Mouse (Mus musculus) layer of hippocampus, adult 11-12 months (tissue): Measurements from ENCODE around the gene Nrip1.

Source experiments
- DNase-seq: peaks from one replicate; pipeline ENCODE4 v3.0.0; 2022; ENCODE audit warnings: low spot score

The Nrip1 gene

DNA sequence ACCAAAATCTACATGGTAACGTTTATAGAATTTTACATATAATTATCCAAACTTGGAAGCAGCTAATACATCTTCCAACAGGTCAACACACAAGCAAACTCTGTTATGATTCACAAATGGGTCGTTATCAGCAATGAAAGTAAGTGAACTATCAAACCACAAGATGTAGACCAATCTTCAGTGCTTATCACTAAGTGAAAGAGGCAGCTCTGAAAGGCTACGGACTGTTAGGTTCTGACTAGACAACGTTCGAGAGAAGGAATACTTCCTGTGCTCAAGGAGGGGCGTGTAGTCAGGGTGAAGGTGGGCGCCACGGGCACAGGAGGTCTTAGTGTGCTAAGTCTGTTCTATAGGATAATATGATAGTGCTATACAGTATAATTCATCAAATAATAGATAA is 93.3 kb downstream of the Nrip1 start:
- no peak for DNase-seq

GRCm38 (mm10) chr16:76276271-76276670 is 97.4 kb downstream of the Nrip1 start:
- no peak for DNase-seq

GRCm38 (mm10) chr16:76275584-76275983 is 98.0 kb downstream of the Nrip1 start:
- DNase-seq = no peak

GRCm38 (mm10) chr16:76275166-76275565 is 98.5 kb downstream of the Nrip1 start:
- no peak for DNase-seq

GRCm38 (mm10) chr16:76266635-76267268 is 106.9 kb downstream of the Nrip1 start:
- no peak for DNase-seq

DNA sequence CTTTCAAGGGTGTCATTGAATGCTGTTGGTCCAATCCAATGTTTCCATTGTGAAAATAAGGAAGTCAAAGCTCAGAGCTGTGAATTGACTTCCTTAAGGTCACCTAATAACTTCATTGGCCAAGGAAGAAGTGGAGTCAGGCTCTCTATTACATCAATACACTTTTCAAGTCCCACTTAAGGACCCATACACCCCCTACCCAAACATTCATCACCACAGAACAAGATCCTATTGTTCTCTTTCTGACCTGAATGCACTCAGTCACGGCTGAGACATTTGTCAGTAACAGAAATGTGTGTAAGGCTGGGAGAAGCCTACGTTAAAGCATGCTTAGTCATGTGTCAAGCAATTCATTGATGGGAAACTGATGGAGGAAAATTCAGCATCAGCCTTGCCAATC is 107.8 kb downstream of the Nrip1 start:
- no peak for DNase-seq

- DNase-seq = no peak
Measured at GRCm38 (mm10) chr16:76265301-76265700, 108.3 kb downstream of the Nrip1 start.

GRCm38 (mm10) chr16:76263393-76263792 is 110.2 kb downstream of the Nrip1 start:
- DNase-seq = no peak

DNA sequence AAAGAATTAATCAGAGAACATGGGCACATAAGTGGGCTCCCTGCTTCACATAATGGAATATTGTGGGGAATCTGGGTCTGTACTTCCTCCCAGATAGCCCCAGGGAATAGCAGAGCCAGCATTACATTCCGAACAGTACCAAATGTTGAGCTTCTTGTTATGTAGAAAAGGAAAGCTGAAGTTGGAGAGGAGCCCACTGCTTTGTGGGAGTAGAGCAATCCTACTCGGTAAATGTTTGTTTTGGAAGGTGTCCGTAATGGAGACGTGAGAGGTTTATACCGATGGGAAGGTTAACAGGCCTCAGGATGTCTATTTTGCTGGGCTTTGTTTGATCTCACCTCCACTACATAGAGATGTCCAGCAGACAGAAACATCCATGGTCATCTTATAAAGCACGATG is 113.3 kb downstream of the Nrip1 start:
- no peak for DNase-seq

DNA sequence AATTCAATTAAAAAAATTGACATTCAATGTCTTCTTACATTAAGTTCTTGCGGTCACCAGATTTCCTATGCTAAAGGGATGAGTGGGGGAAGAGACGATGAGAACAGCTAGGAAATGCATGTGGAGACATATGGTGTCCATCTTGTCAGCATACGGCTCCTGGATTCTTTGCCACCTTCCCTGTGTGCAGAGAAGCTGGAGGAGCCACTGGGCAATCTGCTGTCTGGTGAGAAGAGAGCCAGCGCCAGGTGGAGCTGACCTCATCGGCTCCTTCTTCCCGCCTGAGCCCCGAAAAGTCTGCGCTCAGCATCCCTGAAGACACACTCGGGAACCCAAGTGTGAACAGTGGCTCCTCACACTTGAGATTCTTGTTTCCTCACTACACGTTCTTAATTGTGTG is 121.8 kb downstream of the Nrip1 start:
- no peak for DNase-seq

GRCm38 (mm10) chr16:76249345-76250091 is 124.1 kb downstream of the Nrip1 start:
- no peak for DNase-seq

DNA sequence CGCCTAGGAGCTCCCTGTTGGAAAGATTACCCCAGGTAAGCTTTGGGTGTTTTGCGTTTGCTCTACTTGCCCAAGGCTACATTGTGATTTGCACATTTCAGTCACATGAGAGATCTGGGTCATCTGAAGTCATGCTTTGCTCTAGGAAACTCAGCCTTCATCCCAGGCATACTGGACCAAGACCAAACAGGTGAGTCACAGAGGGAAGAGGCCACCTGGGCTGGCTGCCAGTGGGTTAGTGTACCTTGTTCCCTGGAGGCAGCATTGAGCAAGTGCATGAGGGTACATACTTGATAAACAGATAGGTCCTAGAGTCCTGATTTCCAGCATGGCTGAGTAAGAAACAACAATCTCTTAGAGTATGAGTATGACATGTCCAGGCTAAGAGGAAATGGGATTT is 130.8 kb downstream of the Nrip1 start:
- DNase-seq = no peak

DNA sequence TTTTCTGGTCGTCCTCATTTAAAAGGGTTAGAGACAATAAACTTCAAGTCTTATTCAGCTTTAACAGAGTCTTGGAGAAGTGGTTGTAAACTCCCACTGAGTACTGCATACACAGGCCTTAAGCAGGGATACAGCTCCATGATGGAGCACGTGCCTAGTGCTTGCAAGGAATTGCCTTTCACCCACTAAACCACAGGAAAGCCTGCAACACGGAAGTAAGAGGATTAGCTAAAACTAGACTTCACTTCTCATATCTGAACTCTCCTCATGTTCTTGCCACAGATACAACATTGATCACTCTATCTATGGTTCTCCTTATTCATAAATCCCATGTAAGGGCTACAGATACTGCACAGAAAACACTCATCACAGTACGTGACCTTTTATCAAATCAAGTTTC is 132.4 kb downstream of the Nrip1 start:
- DNase-seq = no peak

DNA sequence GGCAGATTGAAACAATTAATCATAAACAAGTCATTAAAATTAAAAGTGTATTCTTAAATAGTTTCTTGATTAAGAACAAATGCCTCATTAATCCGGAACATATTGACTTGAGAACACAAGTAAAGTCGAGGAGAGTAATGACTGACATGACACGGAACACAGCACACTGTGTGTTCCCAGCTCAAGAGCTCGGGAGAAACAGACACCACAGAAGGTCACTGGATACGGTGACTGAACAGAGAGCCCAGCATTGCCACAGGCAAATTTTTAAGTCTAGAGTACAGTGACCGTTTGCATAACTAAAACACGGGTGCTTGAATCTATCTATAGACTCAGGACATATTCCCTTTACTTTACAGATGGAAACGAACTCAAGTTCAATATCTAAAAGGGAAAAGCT is 134.3 kb downstream of the Nrip1 start:
- no peak for DNase-seq

GRCm38 (mm10) chr16:76238784-76239183 is 134.8 kb downstream of the Nrip1 start:
- DNase-seq = no peak
